Mouse (Mus musculus): Measurements from ENCODE around the gene Odf3b.

The Odf3b gene

GRCm38 (mm10) chr15:89336422-89336821 is 42.7 kb downstream of the Odf3b start:
- no peak for DNase-seq (ENCODE audit: low read depth, low spot score)

- no peak for DNase-seq (ENCODE audit: low read depth, low spot score)
Measured at GRCm38 (mm10) chr15:89334774-89335537, 44.1 kb downstream of the Odf3b start.

- DNase-seq (ENCODE audit: low read depth, low spot score), result no peak
Measured at GRCm38 (mm10) chr15:89334271-89334670, 44.8 kb downstream of the Odf3b start, which contains the start of gene Miox. Miox (plus strand) TSS chr15:89334398.

Data from c-Kit-negative CD71-positive TER-119-positive erythroid progenitor cells, embryonic 14.5 days (primary cell).